Mouse (Mus musculus) spleen, postnatal 4 days (tissue): Measurements from ENCODE around the gene Atp1a2.
A peak's percentile ranks its signal among the peaks of the same experiment; 100 is the strongest.

Experiments used
- DNase-seq, 2 experiments: peaks; one replicate each; pipeline ENCODE4 v3.0.0; 2022; ENCODE audit warnings: low spot score in 2 of 2

Atp1a2 gene

DNA sequence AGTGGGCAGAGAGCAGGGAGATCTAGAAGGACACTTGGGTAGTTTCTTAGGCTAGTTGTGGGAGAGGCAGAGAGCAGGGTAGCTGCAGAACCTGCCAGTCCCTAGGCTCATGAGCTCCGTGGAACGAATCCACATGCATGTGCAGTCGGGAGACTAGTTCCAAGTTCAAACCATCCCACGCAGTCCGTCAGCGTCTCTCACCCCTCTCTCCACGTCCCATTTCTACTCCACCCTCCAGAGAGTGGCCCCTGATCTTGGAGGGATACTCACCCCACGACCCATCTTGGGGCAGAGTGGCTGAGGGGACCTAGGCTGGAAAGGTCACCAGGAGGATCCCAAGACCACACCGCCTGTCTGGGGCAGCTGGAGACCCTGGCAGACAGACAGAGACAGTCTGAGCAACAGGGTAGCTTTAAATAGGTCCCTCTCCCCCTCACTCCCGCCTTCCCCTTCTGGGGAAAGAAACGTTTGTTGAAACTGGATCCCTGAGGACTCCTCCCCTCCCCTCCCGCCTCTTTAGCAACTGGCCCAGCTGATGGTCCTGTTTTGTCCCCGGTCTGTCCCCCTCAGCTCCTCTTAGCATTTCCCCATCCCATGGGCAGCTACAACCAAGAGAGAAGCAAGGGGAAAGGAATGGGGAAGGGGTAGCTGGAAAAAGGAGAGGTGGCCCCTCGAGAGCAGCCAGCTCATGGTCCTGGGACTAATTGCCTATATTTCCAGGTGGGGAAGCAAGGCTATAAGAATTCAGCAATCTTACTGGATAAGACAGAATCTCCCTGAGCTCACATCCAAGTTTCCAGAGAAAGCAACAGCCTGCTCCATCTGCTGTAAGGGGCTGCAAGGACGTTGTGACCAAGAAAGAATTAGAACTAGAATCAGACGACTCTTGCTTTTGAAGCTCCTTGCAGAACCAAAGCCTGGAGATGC, at the start of gene Atp1a2:
Atp1a2 (minus strand) TSS at position 454 of the 927 bp plus-strand sequence.
- no peak for DNase-seq

DNA sequence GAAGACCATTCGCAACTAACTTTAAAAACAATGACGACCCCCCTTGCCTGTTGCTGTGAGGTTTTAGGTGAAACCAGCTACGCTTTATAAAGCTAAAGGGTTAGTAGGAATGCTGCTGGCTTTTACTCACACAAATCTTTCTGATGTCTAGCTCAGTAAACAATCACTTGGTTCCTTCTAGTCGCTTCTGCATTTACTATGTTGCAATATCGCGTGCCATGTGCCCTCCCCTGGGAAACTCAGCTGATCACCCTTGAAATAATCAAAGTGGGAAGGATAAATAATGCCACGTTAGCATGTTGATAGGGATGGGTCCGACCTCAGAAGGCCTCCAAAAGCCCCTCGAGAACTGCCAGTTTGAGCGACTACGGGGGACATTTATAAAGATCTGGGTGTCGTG, 49.5 kb upstream of the Atp1a2 start:
- no peak for DNase-seq

- no peak for DNase-seq
Observed at GRCm38 (mm10) chr1:172346707-172347106, 48.8 kb upstream of the Atp1a2 start.

GRCm38 (mm10) chr1:172344820-172345219, 47.0 kb upstream of the Atp1a2 start:
- no peak for DNase-seq

- no peak for DNase-seq
Observed at GRCm38 (mm10) chr1:172343914-172344313, 46.0 kb upstream of the Atp1a2 start.

GRCm38 (mm10) chr1:172342729-172343128, 44.9 kb upstream of the Atp1a2 start:
- DNase-seq: no peak

GRCm38 (mm10) chr1:172341386-172341785, 43.5 kb upstream of the Atp1a2 start:
- no peak for DNase-seq

DNA sequence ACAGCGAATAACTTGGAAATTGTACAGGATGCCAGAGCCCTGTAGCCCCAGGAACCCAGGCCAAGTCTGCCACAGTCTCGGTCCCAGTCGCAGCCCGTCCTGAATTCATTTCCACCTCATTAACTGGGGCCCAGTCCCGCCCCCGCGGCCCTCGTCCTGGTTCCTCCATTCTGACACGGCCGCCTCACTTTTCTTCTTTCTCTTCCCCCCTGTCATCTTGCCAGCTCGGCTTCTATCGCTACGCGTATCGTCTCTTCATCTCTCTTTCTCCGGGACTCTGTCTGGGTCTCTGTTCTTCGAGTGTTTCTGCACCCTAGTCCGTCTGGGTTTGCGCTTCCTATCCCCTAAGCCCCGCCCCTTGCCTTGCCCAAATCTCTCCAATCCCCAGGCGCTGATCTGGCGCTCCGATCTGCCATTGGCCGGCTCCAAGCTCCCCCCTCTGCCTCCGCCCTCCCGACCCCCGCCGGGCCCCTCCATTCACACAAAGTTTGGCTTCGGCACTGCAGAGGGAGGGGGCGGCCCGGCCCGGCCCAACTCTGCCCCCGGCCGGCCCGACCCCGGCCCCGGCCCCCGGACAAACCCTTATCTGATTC, 43.0 kb upstream of the Atp1a2 start, which contains the start of gene Kcnj10:
Kcnj10 (plus strand) TSS at position 482 of the 593 bp plus-strand sequence.
- DNase-seq: peak; percentile 63 to 78

GRCm38 (mm10) chr1:172337411-172338185, 39.7 kb upstream of the Atp1a2 start:
- no peak for DNase-seq

DNA sequence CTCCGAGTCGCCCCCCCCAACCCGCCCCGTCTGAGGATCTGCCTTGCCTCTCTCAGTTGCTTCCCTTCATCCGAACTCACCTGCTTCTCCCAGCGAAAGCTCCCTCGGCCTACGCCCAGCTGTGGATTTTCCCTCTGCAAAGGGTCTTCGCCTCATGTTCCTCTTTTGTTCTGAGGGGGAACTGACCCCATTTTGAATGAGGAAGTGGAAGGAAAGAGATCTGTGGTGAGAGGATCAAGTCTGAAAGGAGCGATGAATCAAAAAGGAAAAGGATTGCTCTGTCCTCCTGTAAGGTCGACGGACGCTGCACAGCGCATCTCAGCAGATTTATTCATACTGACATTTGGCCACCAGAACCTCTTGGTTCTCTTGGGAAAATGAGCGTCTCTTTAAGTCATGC, 37.9 kb upstream of the Atp1a2 start:
- no peak for DNase-seq

DNA sequence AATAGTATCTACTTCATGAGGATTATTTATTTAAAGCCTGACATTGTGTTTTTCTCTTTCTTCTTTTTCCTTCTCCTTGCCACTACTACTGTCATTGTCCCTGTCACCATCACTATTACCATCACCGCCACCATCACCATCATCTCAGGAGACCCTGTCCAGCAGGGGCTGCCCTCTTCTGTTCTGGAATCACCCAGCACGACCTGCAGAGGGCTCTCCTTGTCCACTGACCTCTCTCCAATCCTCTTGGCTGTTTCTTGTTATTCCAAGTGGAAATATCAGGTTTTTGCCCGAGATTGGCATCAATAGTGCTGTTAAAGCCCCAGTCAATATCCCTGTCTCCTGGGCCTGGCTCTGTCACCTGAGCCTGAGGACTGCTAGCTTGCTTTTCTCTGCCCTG, 35.6 kb upstream of the Atp1a2 start:
- DNase-seq: no peak

- no peak for DNase-seq
Observed at GRCm38 (mm10) chr1:172332925-172333324, 35.1 kb upstream of the Atp1a2 start.

GRCm38 (mm10) chr1:172331422-172331947, 33.6 kb upstream of the Atp1a2 start:
- DNase-seq: no peak

- no peak for DNase-seq
Observed at GRCm38 (mm10) chr1:172329616-172330015, 31.8 kb upstream of the Atp1a2 start.

GRCm38 (mm10) chr1:172329131-172329530, 31.3 kb upstream of the Atp1a2 start, which contains the start of gene Kcnj9:
Gene Kcnj9 (minus strand): TSS chr1:172329318.
- DNase-seq: no peak

DNA sequence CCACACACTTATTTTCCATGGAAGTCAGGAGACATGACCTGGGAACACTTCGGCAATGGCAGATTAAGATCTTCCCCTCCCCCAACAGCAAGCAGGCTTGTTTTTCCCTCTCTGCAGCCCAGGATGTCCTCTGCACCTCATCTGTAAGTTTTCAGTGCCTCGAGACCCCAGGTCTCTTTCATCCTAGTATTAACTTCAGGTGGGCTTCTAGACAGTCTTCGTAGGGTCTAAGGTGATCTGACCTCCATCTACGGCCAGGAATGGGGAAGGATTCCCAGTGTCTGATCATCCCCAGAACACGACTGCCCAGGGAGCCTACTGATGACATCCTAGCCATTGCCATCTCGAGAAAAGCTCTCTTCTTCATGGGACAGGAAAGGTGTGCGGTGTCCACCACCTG, 30.6 kb upstream of the Atp1a2 start:
- DNase-seq: no peak

DNA sequence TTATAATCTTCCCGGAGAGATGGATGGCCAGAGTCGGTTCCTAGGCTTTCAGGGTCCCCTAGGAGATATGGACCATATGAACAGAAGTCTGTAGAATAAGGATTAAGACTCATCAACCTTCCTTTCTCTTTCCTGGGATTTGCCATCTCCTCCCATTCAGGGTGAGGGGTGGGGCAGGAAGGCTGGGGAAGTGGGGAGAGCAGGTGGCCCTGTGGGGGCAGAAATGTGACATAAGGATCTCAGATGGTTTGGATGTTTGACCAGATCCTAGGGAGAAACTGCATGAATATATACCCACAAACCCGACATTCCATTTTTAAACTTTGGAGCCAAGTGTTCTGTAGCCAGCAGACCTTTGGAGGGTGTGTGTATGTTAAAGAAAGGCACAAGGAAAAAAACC, 30.2 kb upstream of the Atp1a2 start:
- DNase-seq: no peak

DNA sequence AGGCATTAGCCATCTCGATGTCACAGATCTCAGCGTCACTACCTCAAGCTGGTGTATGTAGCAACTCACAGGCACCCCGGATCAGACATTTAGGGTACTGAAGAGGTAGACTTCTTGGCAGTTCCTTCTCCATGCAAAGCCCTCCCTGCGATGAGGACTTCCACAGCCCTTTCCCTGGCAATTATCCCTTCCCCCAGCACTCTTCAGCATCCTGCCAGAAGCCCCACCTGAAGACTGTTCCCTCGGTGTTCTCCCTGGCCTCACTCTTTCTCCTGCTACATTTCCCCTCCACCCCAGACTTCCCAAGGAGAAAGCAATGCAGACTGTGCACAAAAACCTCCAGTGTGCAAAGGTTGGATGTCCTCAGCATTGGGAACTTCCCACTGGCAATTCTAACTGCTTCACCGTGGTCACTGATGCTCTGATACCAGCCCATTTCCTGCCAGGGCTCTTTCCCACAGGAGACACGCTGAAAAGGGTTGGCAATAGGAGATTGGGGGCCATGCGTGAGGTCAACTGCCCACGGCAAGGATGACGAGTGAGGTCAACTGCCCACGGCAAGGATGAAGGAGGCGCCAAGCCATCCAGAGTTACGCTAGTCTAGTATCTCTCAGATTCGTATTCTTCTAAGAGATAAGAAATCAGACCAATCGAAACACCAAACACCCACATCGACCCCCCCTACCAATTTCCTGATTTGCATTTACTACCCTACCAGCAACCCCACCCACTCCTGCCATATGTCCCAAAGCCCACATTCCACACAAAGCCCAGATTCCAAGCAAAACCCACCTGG, 29.5 kb upstream of the Atp1a2 start:
- no peak for DNase-seq

GRCm38 (mm10) chr1:172326684-172327083, 28.8 kb upstream of the Atp1a2 start:
- DNase-seq: no peak

- DNase-seq: peak; percentile 63 to 88
Observed at GRCm38 (mm10) chr1:172325680-172326535, 28.0 kb upstream of the Atp1a2 start.
